1 mouse cellular context compared by ENCODE assay signal in the genomic region with DNA sequence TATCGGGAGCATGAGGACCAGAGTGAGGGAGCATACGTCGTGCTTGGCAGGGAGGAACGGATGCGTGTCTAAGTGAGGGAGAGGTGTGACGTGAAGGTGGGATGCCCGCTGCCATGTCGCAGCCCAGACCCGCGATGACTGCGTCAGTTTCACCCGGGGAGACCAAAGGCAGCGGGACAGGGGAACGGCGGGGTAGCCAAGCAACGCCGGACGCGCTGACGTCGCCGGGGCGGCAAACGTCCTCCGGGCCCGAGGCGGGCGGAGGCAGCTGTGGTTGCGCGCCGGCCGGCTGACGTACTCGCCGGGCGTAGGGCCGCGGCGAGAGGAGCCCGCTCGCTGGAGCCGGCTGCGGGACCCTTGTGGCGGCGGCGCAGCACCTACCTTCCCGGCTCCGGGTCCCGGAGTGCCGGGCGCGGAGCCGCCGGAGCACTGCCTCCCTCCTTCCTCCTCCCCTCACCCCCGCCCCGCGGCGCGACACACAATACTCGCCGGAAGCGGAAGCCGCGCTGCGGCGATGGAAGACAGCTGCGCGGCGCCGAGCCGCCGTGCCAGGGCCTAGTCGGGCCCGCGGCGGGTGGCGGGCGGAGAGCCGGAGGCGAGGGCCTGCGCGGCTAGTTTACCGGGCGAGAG.
A peak's percentile ranks its signal among the peaks of the same experiment; 100 is the strongest.
TF ChIP-seq lines count a peak whose summit lies in the region.

No protein-coding gene starts in this region.

TF ChIP-seq in CH12.LX, 34 proteins besides CTCF, POLR2A, EP300 and RAD21:
- TF ChIP-seq MEF2A (IDR thresholded peaks at IDR 0.05; ENCODE audit: borderline replicate concordance, low read depth, low read length) (no peak), ZMIZ1 (IDR thresholded peaks at IDR 0.05; ENCODE audit: low read depth, low read length) (peak; percentile 78; the same call in 1 of the 2 replicates), MAZ (IDR thresholded peaks at IDR 0.05; ENCODE audit: low read depth, low read length) (peak; percentile 93), HCFC1 (IDR thresholded peaks at IDR 0.05; ENCODE audit: low read depth, low read length) (peak; percentile 67), ELF1 (IDR thresholded peaks at IDR 0.05; ENCODE audit: low read depth, low read length) (peak; percentile 87), MYC (IDR thresholded peaks at IDR 0.05; ENCODE audit: low read depth, low read length) (no peak), KAT2A (IDR thresholded peaks at IDR 0.05; ENCODE audit: insufficient replicate concordance, low read length) (0 out of 2 replicates have a peak, but pooled peaks have one; percentile 31), SIN3A (IDR thresholded peaks at IDR 0.05; ENCODE audit: low read length) (peak; percentile 34; the same call in 1 of the 2 replicates), ZC3H11A (IDR thresholded peaks at IDR 0.05; ENCODE audit: low read depth, low read length) (no peak), MXI1 (IDR thresholded peaks at IDR 0.05; ENCODE audit: low read depth, low read length) (peak; percentile 78), NELFE (IDR thresholded peaks at IDR 0.05; ENCODE audit: low read depth, low read length) (peak; percentile 73; the same call in 1 of the 2 replicates), JUN (IDR thresholded peaks at IDR 0.05; ENCODE audit: insufficient read depth, low read depth, low read length) (no peak), USF1 (IDR thresholded peaks at IDR 0.05; ENCODE audit: low read depth, low read length) (no peak), MAX (IDR thresholded peaks at IDR 0.05; ENCODE audit: low read length) (peak; percentile 58), TCF12 (IDR thresholded peaks at IDR 0.05; ENCODE audit: low read depth, low read length) (no peak)
